Mouse (Mus musculus) gastrocnemius, postnatal 14 days (tissue): Measurements from ENCODE around the gene Abcg1. TPM values are rescaled to one million over a fixed set of nuclear protein-coding genes. Genes with fewer than 3 reads are reported as not detected.

Experiments used
- DNase-seq: peaks from one replicate; pipeline ENCODE4 v3.0.0; 2021; ENCODE audit warnings: mixed read lengths
- intact Hi-C: fragments of 180-260 bp; cut with DNase I; formaldehyde crosslinking; loops from one replicate; pipeline ENCODE4 v1.15.1; 2025; ENCODE audit warnings: low total_unique reads
- total RNA-seq, 2 experiments: library from RNA; stranded (reverse); gene quantifications; 2 replicates each; pipeline ENCODE4 v1.2.3; 2021

Abcg1 gene
- total RNA-seq, 2 experiments from 2014 or later: 4.9 to 6.6 TPM

- no peak for DNase-seq
- intact Hi-C loops: no loop called here
Observed at GRCm38 (mm10) chr17:31113191-31113856, 55.8 kb downstream of the Abcg1 start.

- intact Hi-C loops: no loop called here
Observed at GRCm38 (mm10) chr17:31116063-31116462, 58.6 kb downstream of the Abcg1 start.

GRCm38 (mm10) chr17:31117946-31118345, 60.5 kb downstream of the Abcg1 start:
- intact Hi-C loops: loop anchor here (2.0 kb wide), 1 partner anchor 107 kb away; no protein-coding TSS in a partner anchor
- DNase-seq: no peak

More at GRCm38 (mm10) chr17:31116063-31116462, 58.6 kb downstream of the Abcg1 start:
- DNase-seq: no peak

GRCm38 (mm10) chr17:31119429-31119828, 62.0 kb downstream of the Abcg1 start:
- DNase-seq: peak; percentile 75
- intact Hi-C loops: loop anchor here (2.0 kb wide), 1 partner anchor 109 kb away; no protein-coding TSS in a partner anchor

GRCm38 (mm10) chr17:31121975-31122374, 64.5 kb downstream of the Abcg1 start:
- DNase-seq: peak; percentile 26
- intact Hi-C loops: loop anchor here (2.0 kb wide), 1 partner anchor 103 kb away; no protein-coding TSS in a partner anchor

- no peak for DNase-seq
- intact Hi-C loops: no loop called here
Observed at GRCm38 (mm10) chr17:31125548-31126266, 68.2 kb downstream of the Abcg1 start.

GRCm38 (mm10) chr17:31128708-31129318, 71.3 kb downstream of the Abcg1 start:
- no peak for DNase-seq
- intact Hi-C loops: no loop called here

- intact Hi-C loops: no loop called here
- DNase-seq: no peak
Observed at GRCm38 (mm10) chr17:31129452-31129851, 72.0 kb downstream of the Abcg1 start, which contains the start of gene Tff3. TSS of gene Tff3 (minus strand) at chr17:31129646.

- no peak for DNase-seq
- intact Hi-C loops: no loop called here
Observed at GRCm38 (mm10) chr17:31131269-31131821, 73.9 kb downstream of the Abcg1 start.

- intact Hi-C loops: no loop called here
- DNase-seq: no peak
Observed at GRCm38 (mm10) chr17:31133776-31134175, 76.3 kb downstream of the Abcg1 start.

GRCm38 (mm10) chr17:31134913-31135312, 77.4 kb downstream of the Abcg1 start:
- intact Hi-C loops: no loop called here
- DNase-seq: no peak

GRCm38 (mm10) chr17:31136291-31136690, 78.8 kb downstream of the Abcg1 start:
- no peak for DNase-seq
- intact Hi-C loops: no loop called here

- intact Hi-C loops: no loop called here
Observed at GRCm38 (mm10) chr17:31136821-31137220, 79.3 kb downstream of the Abcg1 start.

GRCm38 (mm10) chr17:31138398-31138797, 80.9 kb downstream of the Abcg1 start:
- DNase-seq: peak; percentile 57
- intact Hi-C loops: loop anchor here (2.0 kb wide), 1 partner anchor 48 kb away; no protein-coding TSS in a partner anchor

More at GRCm38 (mm10) chr17:31136821-31137220, 79.3 kb downstream of the Abcg1 start:
- DNase-seq: no peak

GRCm38 (mm10) chr17:31142116-31142515, 84.6 kb downstream of the Abcg1 start:
- DNase-seq: no peak
- intact Hi-C loops: loop anchor here (5.0 kb wide), 1 partner anchor 95 kb away; no protein-coding TSS in a partner anchor

GRCm38 (mm10) chr17:31144040-31145037, 86.9 kb downstream of the Abcg1 start, which contains the start of gene Tff2:
TSS of gene Tff2 (minus strand) at chr17:31144282.
- DNase-seq: no peak
- intact Hi-C loops: loop anchor here (5.0 kb wide), 1 partner anchor 93 kb away; no protein-coding TSS in a partner anchor

- intact Hi-C loops: no loop called here
- DNase-seq: no peak
Observed at GRCm38 (mm10) chr17:31145998-31146397, 88.5 kb downstream of the Abcg1 start.

GRCm38 (mm10) chr17:31152512-31152911, 95.0 kb downstream of the Abcg1 start:
- intact Hi-C loops: no loop called here
- no peak for DNase-seq
